Mouse (Mus musculus) mouse embryonic stem cell (cell line): ENCODE measurements around the gene Pin1.
"Not testable (repeated sequence)": the region's sequence is repeated elsewhere in the genome, so short reads cannot be mapped to it uniquely, and the experiment has no call there.

Source experiments
- in situ Hi-C, 2 experiments: fragments of 300-500 bp; cut with MboI; formaldehyde crosslinking; loops; 1 replicate in 1 of 2; 3 replicates in 1 of 2; pipeline ENCODE4 v1.14.3; 2019 to 2020; ENCODE audit warnings: low sequenced_read_pairs in 2 of 2, low pct_unique_long_range_greater_than_20kb in 1 of 2, mixed read lengths in 1 of 2; ENCODE audit not compliant: unreplicated experiment in 1 of 2

Gene Pin1

GRCm38 (mm10) chr9:20689913-20690312 is 38.0 kb downstream of the Pin1 start:
- in situ Hi-C loops: no loop called here

- in situ Hi-C loops: not testable (repeated sequence)
Measured at GRCm38 (mm10) chr9:20690449-20690848, 38.6 kb downstream of the Pin1 start.

- in situ Hi-C loops: no loop called here
Measured at GRCm38 (mm10) chr9:20692863-20693262, 41.0 kb downstream of the Pin1 start.

GRCm38 (mm10) chr9:20694721-20695235 is 42.9 kb downstream of the Pin1 start:
- in situ Hi-C loops: no loop called here

GRCm38 (mm10) chr9:20696107-20696712 is 44.3 kb downstream of the Pin1 start:
- in situ Hi-C loops: no loop called here

- in situ Hi-C loops: no loop called here
Measured at GRCm38 (mm10) chr9:20697466-20697865, 45.6 kb downstream of the Pin1 start.

- in situ Hi-C loops: no loop called here
Measured at GRCm38 (mm10) chr9:20703832-20704380, 52.0 kb downstream of the Pin1 start.

- in situ Hi-C loops: no loop called here
Measured at GRCm38 (mm10) chr9:20705420-20705819, 53.5 kb downstream of the Pin1 start.

GRCm38 (mm10) chr9:20705981-20706380 is 54.1 kb downstream of the Pin1 start:
- in situ Hi-C loops: no loop called here

- in situ Hi-C loops: no loop called here
Measured at GRCm38 (mm10) chr9:20710471-20710870, 58.6 kb downstream of the Pin1 start.

GRCm38 (mm10) chr9:20712934-20713477 is 61.1 kb downstream of the Pin1 start:
- in situ Hi-C loops: no loop called here

- in situ Hi-C loops: no loop called here
Measured at GRCm38 (mm10) chr9:20713478-20713987, 61.6 kb downstream of the Pin1 start.

- in situ Hi-C loops: no loop called here
Measured at GRCm38 (mm10) chr9:20715332-20715731, 63.4 kb downstream of the Pin1 start.
